Mouse (Mus musculus) pancreas, adult 10 weeks (tissue): ENCODE measurements around the gene Olfr854. TPM values are rescaled to one million over a fixed set of nuclear protein-coding genes. Genes with fewer than 3 reads are reported as not detected.

Source experiments
- polyA plus RNA-seq: library from polyadenylated mRNA; stranded (reverse); fragments of 350-450 nt; fragmentation: Illumina TruSeq; extraction: RNeasy Lipid Tissue Mini Kit (QIAGEN cat#74804); gene quantifications from one replicate; pipeline ENCODE4 v1.2.3, GENCODE M21; 2015; ENCODE audit warnings: low read depth, low replicate concordance; ENCODE audit not compliant: insufficient read depth

The Olfr854 gene
- not detected for polyA plus RNA-seq

DNA sequence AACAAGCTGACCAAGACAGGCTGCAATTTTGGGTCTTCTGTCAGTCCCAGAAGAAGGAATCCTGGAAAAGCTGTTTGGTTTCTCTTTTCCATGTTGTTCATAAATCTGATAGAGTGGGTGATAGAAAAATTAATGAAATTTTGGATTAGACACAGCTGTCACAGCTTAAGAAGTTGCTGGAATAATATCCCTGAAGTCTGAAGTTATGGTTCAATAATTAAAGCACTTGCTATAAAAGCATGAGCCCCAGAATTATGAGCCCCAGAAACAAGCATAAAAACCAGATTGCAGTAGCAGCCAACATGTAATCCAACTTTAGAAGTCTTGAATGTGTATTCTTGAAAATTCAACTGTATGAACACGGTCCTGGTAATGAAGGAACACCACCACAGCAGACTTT is at the start of gene Olfr854:
Gene Olfr854, minus strand, starts transcription at position 101 of the 400 bp plus-strand sequence.

DNA sequence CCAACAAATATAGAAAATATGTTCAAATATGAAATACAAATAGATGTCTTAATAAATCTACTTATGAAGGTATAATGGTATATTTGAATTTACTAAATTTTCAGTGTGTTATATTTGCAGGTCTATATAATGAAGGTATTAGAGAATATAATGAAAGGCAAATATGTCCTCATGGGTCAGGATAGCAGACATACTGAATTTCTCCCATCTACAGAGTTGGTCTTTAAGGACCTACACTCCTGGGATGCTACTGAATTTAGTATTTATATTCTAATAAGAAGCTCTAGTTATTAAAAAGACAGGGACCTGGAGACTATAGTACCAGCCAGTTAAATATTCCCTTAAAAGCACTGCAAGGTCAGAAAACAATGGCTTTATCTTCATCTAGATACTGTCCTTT is 15.1 kb upstream of the Olfr854 start, which contains the start of gene Olfr855:
Gene Olfr855, plus strand, starts transcription at position 301 of the 400 bp plus-strand sequence.

DNA sequence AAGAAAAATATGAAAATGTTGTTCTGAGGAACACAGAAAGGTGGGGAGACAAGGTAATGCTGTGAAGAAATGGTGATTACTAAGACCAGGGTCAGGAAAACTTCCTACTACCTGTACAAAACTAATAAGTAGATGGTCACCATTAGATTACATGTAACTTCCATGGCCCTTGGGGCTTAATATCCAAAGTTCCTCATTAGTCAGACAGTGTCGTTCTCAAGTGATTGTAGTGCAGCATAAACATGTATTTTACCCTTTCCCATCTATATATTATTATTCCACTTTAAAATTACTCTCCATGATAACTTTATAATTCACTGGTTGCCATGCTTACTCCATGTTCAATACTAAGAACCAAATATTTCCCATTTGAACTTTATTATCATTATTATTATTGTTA is 26.2 kb downstream of the Olfr854 start, which contains the start of gene Olfr853:
Gene Olfr853, minus strand, starts transcription at position 101 of the 400 bp plus-strand sequence.

Other genes with a start within 250 kb of the Olfr854 start
- not detected for gene Olfr845, start 230.9 kb downstream of the Olfr854 start, polyA plus RNA-seq
- not detected for gene Olfr846, start 203.4 kb downstream of the Olfr854 start, polyA plus RNA-seq
- gene Olfr847, start 188.7 kb downstream of the Olfr854 start, polyA plus RNA-seq, result not detected
- not detected for gene Olfr849, start 127.1 kb downstream of the Olfr854 start, polyA plus RNA-seq
- gene Olfr850, start 89.1 kb downstream of the Olfr854 start, polyA plus RNA-seq, result not detected
- not detected for gene Olfr851, start 74.1 kb downstream of the Olfr854 start, polyA plus RNA-seq
- not detected for gene Olfr853, start 26.3 kb downstream of the Olfr854 start, polyA plus RNA-seq
- not detected for gene Olfr855, start 15.2 kb upstream of the Olfr854 start, polyA plus RNA-seq
- 3.8 TPM for gene Zfp317, start 54.7 kb upstream of the Olfr854 start, polyA plus RNA-seq
- gene Olfr857, start 142.1 kb upstream of the Olfr854 start, polyA plus RNA-seq, result not detected
- not detected for gene Olfr58, start 212.9 kb upstream of the Olfr854 start, polyA plus RNA-seq
- not detected for gene Olfr859, start 237.5 kb upstream of the Olfr854 start, polyA plus RNA-seq